Mouse (Mus musculus) ES-E14 (cell line): ENCODE data around the gene Hmces. TPM values are rescaled to one million over a fixed set of nuclear protein-coding genes. Genes with fewer than 3 reads are reported as not detected.

Source experiments
- DNase-seq: peaks from one replicate; pipeline ENCODE4 v3.0.0-alpha.2; 2013; ENCODE audit warnings: low read depth, low spot score
- H3K27ac ChIP-seq: 2 replicates; pipeline ENCODE4 v1.5.1; 2012; ENCODE audit warnings: low read depth, mild to moderate bottlenecking, low read length, moderate library complexity, mixed read lengths; ENCODE audit not compliant: poor library complexity, insufficient read depth, severe bottlenecking
- H3K36me3 ChIP-seq: 2 replicates; pipeline ENCODE4 v1.6.1; 2012; ENCODE audit warnings: mild to moderate bottlenecking, low read length, moderate library complexity, mixed read lengths; ENCODE audit not compliant: control insufficient read depth, poor library complexity, insufficient read depth, severe bottlenecking
- H3K4me1 ChIP-seq, 2 experiments: fragments of 150-350 bp in 1 of 2; sonication (generic) in 1 of 2; 2 replicates each; pipeline ENCODE4 v1.6.1; 2012; ENCODE audit warnings: low read length in 2 of 2, mild to moderate bottlenecking in 1 of 2, mixed read lengths in 1 of 2; ENCODE audit not compliant: control insufficient read depth in 2 of 2, insufficient read depth in 2 of 2, poor library complexity in 1 of 2
- H3K4me3 ChIP-seq, 2 experiments: fragments of 150-350 bp in 1 of 2; sonication (generic) in 1 of 2; 2 replicates each; pipeline ENCODE4 v1.5.1; 2012; ENCODE audit warnings: low read length in 2 of 2, low read depth in 1 of 2, mild to moderate bottlenecking in 1 of 2, mixed read lengths in 1 of 2; ENCODE audit not compliant: insufficient read depth in 1 of 2, poor library complexity in 1 of 2, severe bottlenecking in 1 of 2
- H3K9ac ChIP-seq: 2 replicates; pipeline ENCODE4 v1.6.1; 2012; ENCODE audit warnings: low read depth, mild to moderate bottlenecking, low read length, mixed read lengths; ENCODE audit not compliant: poor library complexity, insufficient read depth, severe bottlenecking
- H3K9me3 ChIP-seq: fragments of 150-350 bp; sonication (generic); 2 replicates; pipeline ENCODE4 v1.6.1; 2012; ENCODE audit warnings: low read depth, mild to moderate bottlenecking, low read length; ENCODE audit not compliant: control insufficient read depth, insufficient read depth
- CHD2 ChIP-seq: IDR thresholded peaks from 2 replicates; pipeline ENCODE4 v1.6.1; 2014; ENCODE audit warnings: mild to moderate bottlenecking, low read depth, low read length, inconsistent platforms
- HCFC1 ChIP-seq: IDR thresholded peaks from 2 replicates; pipeline ENCODE4 v1.6.1; 2012; ENCODE audit warnings: low read length, inconsistent platforms, borderline replicate concordance; ENCODE audit not compliant: insufficient read depth
- MAFK ChIP-seq: IDR thresholded peaks from 2 replicates; pipeline ENCODE4 v1.6.1; 2014; ENCODE audit warnings: mild to moderate bottlenecking, low read depth, low read length, inconsistent platforms; ENCODE audit not compliant: insufficient read depth
- ZC3H11A ChIP-seq: IDR thresholded peaks from 2 replicates; pipeline ENCODE4 v1.6.1; 2012; ENCODE audit warnings: low read depth, mild to moderate bottlenecking, inconsistent platforms, low read length, borderline replicate concordance
- ZNF384 ChIP-seq: IDR thresholded peaks from 2 replicates; pipeline ENCODE4 v1.6.1; 2012; ENCODE audit warnings: low read depth, low read length, inconsistent platforms
- in situ Hi-C, 2 experiments: fragments of 600-800 bp; cut with MboI; formaldehyde crosslinking; loops; one replicate each; pipeline ENCODE4 v1.15.1; 2025; ENCODE audit warnings: low sequenced_read_pairs in 2 of 2, inconsistent platforms in 1 of 2; ENCODE audit not compliant: unreplicated experiment in 2 of 2
- total RNA-seq: library from RNA; depleted of rRNA; stranded (reverse); fragments of 300-350 nt; gene quantifications from 2 replicates; pipeline ENCODE4 v1.2.3, GENCODE M21; 2012

The Hmces gene
- total RNA-seq, 1 experiment, result 61.2 TPM

- in situ Hi-C loops, result no loop called here
- Histone ChIP-seq H3K9ac (peak overlapping the region; percentile 36; the same call in 1 of the 2 replicates), H3K4me1 (peaks cover 0 to 3% of the 10 kb centered on the region in 2 experiments; a peak in 2 of 4 replicates), H3K27ac (no peak overlapping the region), H3K9me3 (no peaks in the 10 kb centered on the region), H3K4me3 (peak overlapping the region in 1 of 2 experiments; percentile 53; a peak in 2 of 4 replicates), H3K36me3 (no peaks in the 10 kb centered on the region)
- peak; percentile 24 for DNase-seq
- TF ChIP-seq CHD2 (no peak), ZNF384 (no peak), ZC3H11A (no peak), MAFK (no peak), HCFC1 (no peak)
Measured at GRCm38 (mm10) chr6:87876068-87876643, 37.6 kb upstream of the Hmces start.

GRCm38 (mm10) chr6:87879010-87879409 is 34.7 kb upstream of the Hmces start:
- TF ChIP-seq MAFK (no peak), ZC3H11A (no peak), HCFC1 (no peak), CHD2 (no peak), ZNF384 (no peak)
- Histone ChIP-seq H3K9ac (no peak overlapping the region), H3K27ac (no peak overlapping the region), H3K4me3 (no peak overlapping the region), H3K9me3 (no peaks in the 10 kb centered on the region), H3K4me1 (peaks cover 0 to 3% of the 10 kb centered on the region in 2 experiments; a peak in 2 of 4 replicates), H3K36me3 (no peaks in the 10 kb centered on the region)
- DNase-seq, result no peak
- in situ Hi-C loops, result no loop called here

- peaks cover 0 to 3% of the 10 kb centered on the region in 2 experiments; a peak in 2 of 4 replicates for H3K4me1 ChIP-seq
- H3K4me3 ChIP-seq, result no peak overlapping the region
- H3K9me3 ChIP-seq, result no peaks in the 10 kb centered on the region
- in situ Hi-C loops, result no loop called here
- no peak for DNase-seq
- no peak overlapping the region for H3K27ac ChIP-seq
- no peak for TF ChIP-seq CHD2
- no peak for TF ChIP-seq MAFK
- TF ChIP-seq ZNF384, result no peak
- TF ChIP-seq ZC3H11A, result no peak
- TF ChIP-seq HCFC1, result no peak
- no peak overlapping the region for H3K9ac ChIP-seq
- H3K36me3 ChIP-seq, result no peaks in the 10 kb centered on the region
Measured at GRCm38 (mm10) chr6:87879628-87880027, 34.1 kb upstream of the Hmces start.

GRCm38 (mm10) chr6:87882221-87882620 is 31.5 kb upstream of the Hmces start:
- in situ Hi-C loops, result no loop called here
- Histone ChIP-seq H3K36me3 (no peaks in the 10 kb centered on the region), H3K4me1 (no peaks in the 10 kb centered on the region), H3K27ac (no peak overlapping the region), H3K4me3 (no peak overlapping the region), H3K9me3 (no peaks in the 10 kb centered on the region), H3K9ac (no peak overlapping the region)
- no peak for DNase-seq
- TF ChIP-seq ZNF384 (no peak), CHD2 (no peak), ZC3H11A (no peak), MAFK (no peak), HCFC1 (no peak)
